Mouse (Mus musculus) right cerebral cortex, postnatal 4 days (tissue): ENCODE measurements at regions not wholly inside any gene's neighbourhood (a gene's known extent, or its start where the extent isn't known, plus 50 kb on each side); places are given as distances from the start of the nearest gene placed in this dataset.

Source experiments
- DNase-seq: peaks from one replicate; pipeline ENCODE4 v3.0.0-alpha.2; 2022

DNA sequence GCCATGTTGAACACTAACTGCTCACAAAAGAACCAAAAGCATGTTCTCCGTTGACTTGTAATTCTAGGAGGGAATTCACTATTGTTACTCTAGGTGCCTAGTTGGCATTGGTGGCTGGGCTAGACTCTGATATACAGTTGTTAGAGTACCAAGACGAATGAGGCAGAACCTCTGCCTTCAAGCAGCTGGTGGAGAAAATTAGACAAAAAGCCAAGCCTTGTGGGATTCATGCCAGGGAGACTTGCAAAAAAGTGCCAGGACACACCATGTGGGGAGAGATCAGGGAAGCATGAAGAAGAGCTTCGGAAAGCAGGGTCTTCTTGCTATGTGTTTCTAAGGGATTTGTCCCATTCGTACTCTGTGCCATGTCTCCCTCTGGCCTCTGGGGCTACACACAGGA, 97.2 kb upstream of the Ppp2r3a start:
- no peak for DNase-seq

DNA sequence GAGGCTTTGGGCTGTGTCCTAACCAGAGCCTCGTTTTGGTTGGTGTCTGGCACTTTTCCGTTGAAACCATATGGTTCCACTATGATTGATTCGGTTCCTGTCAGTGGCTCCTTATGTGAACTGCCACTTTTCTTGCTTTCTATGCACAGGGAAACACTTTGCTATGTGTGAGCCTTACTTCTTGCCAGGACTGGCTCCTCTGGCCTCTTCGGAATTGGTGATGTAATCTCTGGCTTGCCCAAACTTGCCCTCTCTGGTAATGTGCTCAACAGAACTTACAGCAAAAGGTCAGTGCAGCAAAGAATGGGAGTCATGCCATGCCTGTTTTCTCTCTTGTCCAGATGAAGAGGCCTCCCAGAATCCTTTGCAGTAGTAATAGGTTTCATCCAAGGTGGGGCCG, 91.3 kb upstream of the Ppp2r3a start:
- no peak for DNase-seq

DNA sequence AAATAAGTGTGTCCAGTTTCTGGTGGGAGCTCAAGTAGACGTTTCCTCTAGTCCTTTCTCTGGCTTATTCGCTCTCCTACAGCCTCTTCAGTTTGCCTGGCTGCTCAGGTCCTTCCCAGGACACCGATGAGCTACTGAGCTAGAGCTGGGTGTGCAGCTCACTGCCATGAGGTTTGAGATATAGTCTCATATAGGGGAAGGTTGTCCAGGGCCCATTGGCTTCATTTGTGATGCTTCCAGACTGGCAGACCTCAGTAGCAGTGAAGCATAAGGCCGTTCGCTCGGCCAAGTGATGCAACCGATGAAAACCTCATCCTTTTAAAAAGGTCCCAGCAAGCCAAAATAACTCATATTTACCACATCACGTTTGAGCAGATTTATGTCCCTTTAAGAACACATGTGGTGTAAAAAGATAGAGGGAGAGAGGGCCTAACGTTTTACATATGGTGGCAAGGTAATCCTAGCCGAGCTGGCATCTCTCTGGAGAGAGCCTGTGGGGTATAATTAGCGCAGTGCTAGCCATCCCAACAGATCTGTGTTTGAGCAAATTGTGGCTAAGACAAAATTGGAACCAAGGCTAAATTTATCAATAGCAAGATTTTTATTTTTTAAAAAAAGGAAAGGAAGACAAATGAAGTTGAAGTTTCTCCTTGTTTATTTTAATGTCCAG, 89.3 kb upstream of the Ppp2r3a start:
- no peak for DNase-seq

DNA sequence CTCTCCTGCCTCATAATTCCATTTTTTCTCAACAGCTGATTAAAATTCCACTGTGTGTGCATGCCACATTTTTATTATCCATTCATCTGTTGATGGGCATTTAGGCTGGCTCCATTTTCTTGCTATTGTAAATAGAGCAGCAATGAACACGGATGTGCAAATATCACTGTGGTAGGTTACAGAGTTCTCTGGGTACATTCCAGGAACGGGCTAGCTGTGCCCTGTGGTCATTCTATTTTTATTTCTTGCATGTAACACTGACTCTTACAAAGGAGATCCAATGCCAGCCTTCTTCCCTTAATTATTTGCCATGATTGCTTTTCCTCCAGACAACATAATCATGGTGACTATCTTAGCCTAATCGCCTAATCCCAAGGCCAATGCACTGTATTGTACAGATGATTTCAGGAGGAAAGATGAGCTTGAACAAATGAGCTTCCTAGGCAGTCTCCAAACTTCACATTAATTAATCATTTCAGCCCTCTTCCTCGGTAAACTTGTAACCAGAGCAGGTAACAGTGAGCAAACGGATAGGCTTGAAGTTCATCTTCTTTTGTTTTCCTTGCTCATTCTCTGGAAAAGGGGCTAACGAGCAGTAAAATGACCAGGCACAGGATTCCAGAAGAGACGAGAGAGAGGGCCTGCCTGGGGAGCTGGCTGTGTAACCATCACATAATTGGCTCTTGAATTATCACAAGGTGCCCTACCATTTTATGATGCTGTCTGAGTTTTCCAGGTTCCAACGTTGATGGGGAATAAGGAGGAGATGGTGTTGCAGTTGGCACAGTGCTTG, 77.6 kb upstream of the Ppp2r3a start:
- no peak for DNase-seq

DNA sequence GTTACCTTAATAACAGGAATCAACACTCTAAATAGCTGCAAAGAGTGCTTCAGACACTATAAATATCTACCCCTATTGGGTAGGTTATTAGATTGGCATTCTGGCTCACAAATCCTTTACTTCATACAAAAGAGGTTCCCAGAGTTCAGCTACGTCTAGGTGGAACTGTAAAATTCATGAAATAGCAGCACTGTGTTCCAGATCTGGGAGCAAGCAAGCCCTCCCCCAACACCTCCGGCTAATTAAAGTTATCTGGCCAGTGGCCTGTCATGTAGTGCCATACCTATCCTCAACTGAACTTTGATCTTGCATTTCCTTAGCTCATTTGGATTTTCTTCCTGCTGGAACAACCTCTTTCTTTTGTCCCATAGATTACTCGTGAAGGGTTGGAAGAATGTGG, 75.4 kb upstream of the Ppp2r3a start:
- no peak for DNase-seq

DNA sequence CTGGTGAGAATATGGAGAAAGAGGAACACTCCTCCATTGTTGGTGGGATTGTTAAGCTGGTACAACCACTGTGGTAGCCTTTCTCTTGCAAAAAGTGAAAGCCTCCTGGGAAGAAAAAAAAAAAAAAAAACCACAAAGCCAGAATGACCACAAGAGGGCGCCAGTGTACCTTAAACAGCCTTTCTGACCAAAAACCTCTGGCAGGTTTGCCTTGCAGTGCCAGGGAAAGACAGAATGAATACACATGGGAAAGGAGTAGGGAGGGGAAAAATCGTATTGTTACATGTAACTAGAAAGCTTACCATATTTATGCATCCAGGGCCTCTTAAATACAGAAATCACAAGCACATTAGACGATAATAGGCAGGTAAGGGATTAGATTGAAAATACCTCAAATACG, 62.4 kb upstream of the Ppp2r3a start:
- peak; percentile 82 for DNase-seq

DNA sequence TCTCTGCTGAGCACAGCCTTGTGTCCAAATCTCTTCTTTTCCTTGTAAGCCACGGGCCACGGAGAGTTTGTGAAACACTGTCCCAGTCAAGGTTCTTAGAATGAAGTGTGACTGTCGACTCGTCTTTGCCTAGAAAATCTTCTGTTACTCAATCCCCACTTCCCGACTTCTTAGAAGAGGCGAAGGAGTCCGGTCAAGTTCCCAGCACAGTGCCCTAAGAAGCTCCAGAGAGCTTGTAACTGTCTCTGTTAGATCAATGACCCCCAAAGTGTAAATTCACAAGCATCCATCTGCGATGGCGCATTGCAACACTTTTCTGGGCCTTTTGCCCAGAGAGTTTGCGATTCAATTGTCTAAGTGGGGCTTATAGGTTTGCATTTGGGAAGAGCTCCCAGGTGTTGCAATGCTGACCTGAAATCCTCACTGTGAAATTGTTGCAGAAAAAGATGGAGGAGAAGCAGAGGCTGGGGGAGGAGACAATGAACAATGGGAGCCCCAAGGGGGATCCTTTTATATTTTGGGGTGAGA, 54.9 kb upstream of the Ppp2r3a start:
- no peak for DNase-seq

DNA sequence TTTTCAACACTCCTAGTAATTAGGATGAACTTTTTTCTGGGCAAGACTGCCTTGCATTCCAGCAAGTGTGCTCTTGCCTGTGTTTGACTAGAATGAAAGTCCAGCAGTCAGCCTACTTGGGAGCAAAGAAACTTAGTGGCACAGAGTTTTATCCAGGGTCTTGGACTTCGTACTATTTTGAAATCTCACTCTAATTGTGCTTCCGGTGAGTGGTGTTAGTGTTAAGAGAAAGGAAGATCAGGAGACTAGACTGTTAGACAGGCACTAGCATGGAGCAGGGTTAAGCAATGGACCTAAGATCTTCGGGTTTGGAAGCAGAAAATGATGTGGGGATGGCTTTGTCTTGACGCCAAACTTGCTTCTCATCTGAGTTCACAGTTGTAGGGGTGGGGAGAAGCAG, 54.1 kb upstream of the Ppp2r3a start:
- DNase-seq: no peak
